ENCODE assay signal across 8 mouse cellular contexts in the genomic region with DNA sequence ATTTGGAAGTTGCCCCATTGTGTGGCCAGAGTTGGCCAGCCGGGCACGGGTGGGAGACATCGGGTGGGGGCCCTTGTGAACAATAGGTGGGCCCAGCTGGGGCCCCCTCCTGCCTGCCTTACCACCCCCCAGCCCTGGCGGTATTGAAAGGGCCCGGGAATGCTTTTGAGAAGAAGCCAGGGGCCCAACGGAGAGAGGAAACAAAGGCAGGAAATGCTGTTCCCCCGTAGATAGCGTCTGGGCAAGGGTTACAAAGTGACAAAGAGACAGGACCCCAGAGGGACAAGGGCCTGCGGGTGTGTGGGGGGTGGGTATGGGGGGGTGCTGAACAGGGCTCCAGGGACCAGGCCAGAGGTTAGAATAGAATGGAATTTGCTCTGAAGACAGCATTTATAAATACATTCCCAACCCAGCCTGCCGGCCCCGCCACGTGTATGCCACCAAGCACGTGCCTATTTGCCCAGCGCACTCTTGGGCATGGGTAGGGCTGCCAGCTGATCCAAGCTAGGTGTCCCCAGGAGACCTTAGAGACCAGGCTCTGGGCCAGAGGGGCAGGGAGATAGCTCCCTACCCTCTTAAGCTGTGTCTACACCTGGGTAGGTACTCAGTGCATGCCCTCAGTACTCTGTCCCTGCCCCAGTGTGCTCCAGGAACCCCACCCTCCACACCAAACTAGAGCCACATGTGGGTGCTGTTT. TPM values are rescaled to one million over a fixed set of nuclear protein-coding genes. Genes with fewer than 3 reads are reported as not detected.
DNase-seq lines count a peak whose midpoint lies in the region; ATAC-seq and TF ChIP-seq lines count a peak whose summit lies in the region.

No protein-coding gene starts in this region.

- peak overlapping the region; percentile 4 to 16; a peak in 2 of 4 replicates for H3K4me3 ChIP-seq in ES-E14 (ENCODE audit: insufficient read depth in 1 of 2, low read depth in 1 of 2, low read length in 2 of 2, poor library complexity in 1 of 2, severe bottlenecking in 1 of 2)
- H3K4me3 ChIP-seq in embryonic facial prominence, embryonic 10.5 days, result no peak overlapping the region
- H3K4me3 ChIP-seq in hindbrain, embryonic 13.5 days, result no peak overlapping the region
- no peak overlapping the region for H3K4me3 ChIP-seq in liver, postnatal 0 days (ENCODE audit: low read depth, low read length)

- H3K4me2 ChIP-seq in hindbrain, embryonic 13.5 days, result no peak overlapping the region
- no peak overlapping the region for H3K4me2 ChIP-seq in liver, postnatal 0 days (ENCODE audit: low read depth, low read length)

- in situ Hi-C loops in ES-E14 (cut with MboI; ENCODE audit: low sequenced_read_pairs in 2 of 2, unreplicated experiment in 2 of 2), result no loop called here

- H3K9me3 ChIP-seq in ES-E14 (ENCODE audit: control insufficient read depth, insufficient read depth, low read depth, low read length), result no peaks in the 10 kb centered on the region
- no peaks in the 10 kb centered on the region for H3K9me3 ChIP-seq in embryonic facial prominence, embryonic 10.5 days
- no peaks in the 10 kb centered on the region for H3K9me3 ChIP-seq in hindbrain, embryonic 13.5 days
- H3K9me3 ChIP-seq in liver, postnatal 0 days (ENCODE audit: low read length), result no peaks in the 10 kb centered on the region

- H3K9ac ChIP-seq in ES-E14 (ENCODE audit: insufficient read depth, low read depth, low read length, poor library complexity, severe bottlenecking), result 0 out of 2 replicates have a peak overlapping the region, but pooled peaks have one; percentile 0
- H3K9ac ChIP-seq in hindbrain, embryonic 13.5 days, result 0 out of 2 replicates have a peak overlapping the region, but pooled peaks have one; percentile 29
- H3K9ac ChIP-seq in liver, postnatal 0 days (replicated peaks), result no peak overlapping the region

- no peak for TF ChIP-seq CTCF in liver, postnatal 0 days (IDR thresholded peaks at IDR 0.05; ENCODE audit: low read depth)

- no peak for DNase-seq in ES-E14 (ENCODE audit: low read depth, low spot score)
- DNase-seq in embryonic facial prominence, embryonic 10.5 days (ENCODE audit: low spot score), result peak; percentile 35
- DNase-seq in liver, postnatal 0 days, result no peak
- no peak for DNase-seq in adrenal gland, postnatal 25 days
- no peak for DNase-seq in cerebellum, adult 11-12 months
- DNase-seq in urinary bladder, postnatal 25 days (ENCODE audit: low spot score), result no peak

- H3K36me3 ChIP-seq in ES-E14 (ENCODE audit: control insufficient read depth, insufficient read depth, low read length, poor library complexity, severe bottlenecking), result no peaks in the 10 kb centered on the region
- H3K36me3 ChIP-seq in embryonic facial prominence, embryonic 10.5 days (replicated peaks), result no peaks in the 10 kb centered on the region
- no peaks in the 10 kb centered on the region for H3K36me3 ChIP-seq in hindbrain, embryonic 13.5 days
- H3K36me3 ChIP-seq in liver, postnatal 0 days (replicated peaks; ENCODE audit: insufficient read depth, low read length), result no peaks in the 10 kb centered on the region

- peaks cover 37% of the 10 kb centered on the region for H3K27me3 ChIP-seq in embryonic facial prominence, embryonic 10.5 days (replicated peaks; ENCODE audit: low read depth, poor library complexity, severe bottlenecking)
- H3K27me3 ChIP-seq in hindbrain, embryonic 13.5 days, result peaks cover 20% of the 10 kb centered on the region; the same call in 1 of the 2 replicates
- no peaks in the 10 kb centered on the region for H3K27me3 ChIP-seq in liver, postnatal 0 days (ENCODE audit: insufficient read depth, low read length)

- WGBS in embryonic facial prominence, embryonic 10.5 days, result 36% methylated on average over 14 of the region's 14 CpGs
- 11% methylated on average over 14 of the region's 14 CpGs for WGBS in hindbrain, embryonic 13.5 days
- WGBS in liver, postnatal 0 days (ENCODE audit: insufficient replicate concordance), result 25% methylated on average over 14 of the region's 14 CpGs

- TF ChIP-seq EP300 in liver, postnatal 0 days (IDR thresholded peaks at IDR 0.05; ENCODE audit: low read depth), result no peak

- H3K27ac ChIP-seq in ES-E14 (ENCODE audit: insufficient read depth, low read depth, low read length, poor library complexity, severe bottlenecking), result no peak overlapping the region
- peak overlapping the region; percentile 77 for H3K27ac ChIP-seq in embryonic facial prominence, embryonic 10.5 days (replicated peaks)
- no peak overlapping the region for H3K27ac ChIP-seq in hindbrain, embryonic 13.5 days
- H3K27ac ChIP-seq in liver, postnatal 0 days (ENCODE audit: low read depth), result no peak overlapping the region

- no peak for ATAC-seq in hindbrain, embryonic 13.5 days (ENCODE audit: low FRiP score)
- ATAC-seq in liver, postnatal 0 days, result peak; percentile 25; the same call in 1 of the 2 replicates
- ATAC-seq in erythroblast, adult 5-6 weeks (replicated peaks; ENCODE audit: low FRiP score, poor library complexity, severe bottlenecking), result no peak

- peaks cover 5 to 23% of the 10 kb centered on the region in 2 experiments; a peak in 2 of 4 replicates for H3K4me1 ChIP-seq in ES-E14 (ENCODE audit: control insufficient read depth in 2 of 2, insufficient read depth in 2 of 2, low read length in 2 of 2, poor library complexity in 1 of 2)
- H3K4me1 ChIP-seq in embryonic facial prominence, embryonic 10.5 days, result peaks cover 42% of the 10 kb centered on the region
- peaks cover 17% of the 10 kb centered on the region for H3K4me1 ChIP-seq in hindbrain, embryonic 13.5 days (replicated peaks)
- peaks cover 6% of the 10 kb centered on the region; the same call in 1 of the 2 replicates for H3K4me1 ChIP-seq in liver, postnatal 0 days (ENCODE audit: insufficient read depth)

TF ChIP-seq in ES-E14, 5 proteins besides CTCF, POLR2A, EP300 and RAD21:
- TF ChIP-seq ZC3H11A (IDR thresholded peaks at IDR 0.05; ENCODE audit: borderline replicate concordance, low read depth, low read length) (no peak), MAFK (IDR thresholded peaks at IDR 0.05; ENCODE audit: insufficient read depth, low read depth, low read length) (no peak), ZNF384 (IDR thresholded peaks at IDR 0.05; ENCODE audit: low read depth, low read length) (no peak), HCFC1 (IDR thresholded peaks at IDR 0.05; ENCODE audit: borderline replicate concordance, insufficient read depth, low read length) (no peak), CHD2 (IDR thresholded peaks at IDR 0.05; ENCODE audit: low read depth, low read length) (no peak)

RNA-seq across cellular contexts. Expression of a gene that starts 10.0 kb away (rescaled TPM):
- total RNA-seq in ES-E14 (2012; rRNA removed), result 9.5 and 12.1 TPM in 2 replicates
- polyA plus RNA-seq in embryonic facial prominence, embryonic 10.5 days (2016; fragmentation: Nextera tagmentation; extraction: Ambion mirVana), result 1.4 and 1.6 TPM in 2 replicates
- polyA plus RNA-seq in hindbrain, embryonic 13.5 days (2015; fragmentation: Nextera tagmentation; extraction: Ambion mirVana), result 2.4 and 2.8 TPM in 2 replicates
- 0.77 and 0.85 TPM in 2 replicates for polyA plus RNA-seq in liver, postnatal 0 days (2015; fragmentation: Nextera tagmentation; extraction: Ambion mirVana)
- not detected in 2 replicates for total RNA-seq in erythroblast, adult 5-6 weeks (2015; ENCODE audit: low replicate concordance)
- 0.42 and 0.94 TPM in 2 replicates for total RNA-seq in erythroblast, adult 5-6 weeks (2017; ENCODE audit: low replicate concordance)
- total RNA-seq in adrenal gland, postnatal 25 days (2021), result 48.1 and 48.6 TPM in 2 replicates

RNA-seq across cellular contexts. Expression of a gene that starts 33.9 kb away (rescaled TPM):
- 171 and 233 TPM in 2 replicates for total RNA-seq in ES-E14 (2012; rRNA removed)
- polyA plus RNA-seq in embryonic facial prominence, embryonic 10.5 days (2016; fragmentation: Nextera tagmentation; extraction: Ambion mirVana), result 2.1 and 2.4 TPM in 2 replicates
- polyA plus RNA-seq in hindbrain, embryonic 13.5 days (2015; fragmentation: Nextera tagmentation; extraction: Ambion mirVana), result 3.6 and 3.7 TPM in 2 replicates
- polyA plus RNA-seq in liver, postnatal 0 days (2015; fragmentation: Nextera tagmentation; extraction: Ambion mirVana), result 1.0 and 1.2 TPM in 2 replicates
- total RNA-seq in erythroblast, adult 5-6 weeks (2015; ENCODE audit: low replicate concordance), result 2.1 and 6.9 TPM in 2 replicates
- 4.5 and 6.4 TPM in 2 replicates for total RNA-seq in erythroblast, adult 5-6 weeks (2017; ENCODE audit: low replicate concordance)
- 15.7 and 22.4 TPM in 2 replicates for total RNA-seq in adrenal gland, postnatal 25 days (2021)

Comparison
In these comparisons a context has a peak if more than half of its experiments do, and no peak if none do; other contexts are left out.
1. H3K4me3 ChIP-seq: peak in ES-E14 (2 of 2); none in embryonic facial prominence, embryonic 10.5 days (single experiment), hindbrain, embryonic 13.5 days (single experiment) and liver, postnatal 0 days (single experiment).